Mouse (Mus musculus): ENCODE results near the gene Sel1l3. TPM values are rescaled to one million over a fixed set of nuclear protein-coding genes. Genes with fewer than 3 reads are reported as not detected.

Sel1l3 gene
- polyA plus RNA-seq, 1 experiment from 2014 or later, result 7.8 TPM

DNA sequence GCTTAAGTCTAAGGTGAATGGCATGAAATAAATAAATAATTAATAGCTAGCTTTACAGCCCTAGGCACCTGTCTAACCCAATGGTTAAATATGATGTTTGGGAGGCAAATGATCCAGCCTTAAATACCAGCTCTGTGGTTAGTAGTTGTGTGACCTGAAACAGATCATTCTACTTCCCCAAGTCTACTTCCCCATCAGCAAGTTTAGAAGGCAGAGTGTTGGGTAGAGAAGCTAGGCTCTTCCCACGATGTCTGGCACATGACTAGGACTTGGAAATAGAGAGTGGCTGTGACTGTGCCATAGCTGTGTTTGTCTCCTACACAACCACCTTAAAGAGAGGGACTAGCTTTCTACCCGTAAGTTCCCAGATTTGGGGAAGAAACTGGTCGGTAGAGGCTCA is 18.9 kb downstream of the Sel1l3 start:
- ATAC-seq (ENCODE audit: insufficient read depth, low FRiP score, low read depth), result no peak
- Histone ChIP-seq H3K27me3 (replicated peaks) (no peaks in the 10 kb centered on the region), H3K9ac (no peak overlapping the region), H3K36me3 (no peaks in the 10 kb centered on the region), H3K9me3 (no peaks in the 10 kb centered on the region), H3K4me3 (replicated peaks) (no peak overlapping the region), H3K4me2 (no peak overlapping the region), H3K4me1 (0 out of 2 replicates have a peak, but pooled peaks cover 4% of the 10 kb centered on the region), H3K27ac (no peak overlapping the region)
- WGBS, result 85% methylated on average over 3 of the region's 3 CpGs

DNA sequence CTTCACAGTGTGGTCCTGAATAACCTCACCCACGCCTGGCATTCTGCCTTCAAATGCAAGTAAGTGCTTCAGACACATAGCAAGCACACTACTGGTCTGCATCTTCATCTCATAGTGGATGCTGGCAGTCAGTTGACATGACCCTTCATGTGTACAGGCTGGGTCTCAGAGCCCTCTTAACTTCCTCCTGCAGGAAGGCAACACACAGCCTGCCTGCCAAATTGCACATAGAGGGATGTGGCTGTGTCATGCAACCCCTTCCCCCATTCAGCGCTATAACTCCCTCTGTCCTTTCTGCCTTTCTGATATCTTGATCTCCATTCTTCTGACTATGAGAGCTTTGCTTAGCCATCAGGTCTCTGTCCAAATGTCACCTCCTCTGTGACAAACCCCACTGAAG is 19.3 kb downstream of the Sel1l3 start:
- ATAC-seq (ENCODE audit: insufficient read depth, low FRiP score, low read depth), result no peak
- Histone ChIP-seq H3K9me3 (no peaks in the 10 kb centered on the region), H3K4me1 (0 out of 2 replicates have a peak, but pooled peaks cover 4% of the 10 kb centered on the region), H3K4me2 (no peak overlapping the region), H3K27ac (no peak overlapping the region), H3K27me3 (replicated peaks) (no peaks in the 10 kb centered on the region), H3K9ac (no peak overlapping the region), H3K36me3 (no peaks in the 10 kb centered on the region), H3K4me3 (replicated peaks) (no peak overlapping the region)
- 81% methylated on average over 2 of the region's 2 CpGs for WGBS

DNA sequence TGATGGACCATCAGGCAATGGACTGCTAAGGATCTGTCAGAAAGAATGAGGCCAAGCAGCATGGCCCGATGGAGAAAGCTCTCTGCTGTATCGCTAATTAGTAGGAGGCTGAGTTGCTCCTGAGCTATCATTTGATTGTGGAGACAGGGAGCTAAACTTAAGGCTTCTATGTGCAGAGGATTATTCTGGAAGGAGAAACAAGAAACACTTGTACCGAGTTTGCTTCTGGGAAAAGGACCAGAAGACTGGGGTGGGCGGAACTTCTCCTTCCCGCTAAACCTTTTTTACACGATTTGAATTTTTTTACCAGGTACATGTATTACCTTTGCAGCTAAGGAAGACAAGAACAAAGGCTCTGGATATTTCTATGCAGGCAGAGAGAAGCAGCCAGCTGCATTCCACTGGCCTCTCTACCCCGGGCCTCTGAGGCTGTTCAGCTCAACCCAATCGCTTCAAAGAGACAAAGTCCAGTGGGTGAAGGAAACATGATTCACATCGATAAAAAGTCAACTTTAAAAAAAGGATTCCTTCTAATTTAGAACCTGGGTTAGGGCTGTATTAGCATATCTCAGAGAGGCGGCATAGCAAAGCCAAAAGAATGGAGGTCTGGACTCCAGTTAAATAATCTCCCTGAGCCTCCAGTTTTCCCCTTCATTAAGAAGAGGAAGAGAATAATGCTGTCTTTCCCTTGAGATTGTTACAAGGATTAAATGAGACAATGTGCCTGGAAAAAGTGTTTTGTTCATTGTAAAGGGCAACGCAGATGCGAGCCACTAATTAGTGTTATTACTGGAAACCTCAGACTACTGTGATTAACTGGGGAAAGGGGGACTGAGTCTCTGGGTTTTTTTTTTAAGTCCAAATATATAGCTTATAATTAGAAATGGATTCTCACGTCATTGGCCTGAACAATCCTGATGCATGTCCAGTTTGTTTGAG is 20.4 kb downstream of the Sel1l3 start:
- no peaks in the 10 kb centered on the region for H3K36me3 ChIP-seq
- H3K4me1 ChIP-seq, result 0 out of 2 replicates have a peak, but pooled peaks cover 4% of the 10 kb centered on the region
- ATAC-seq (ENCODE audit: insufficient read depth, low FRiP score, low read depth), result no peak
- WGBS, result 77% methylated on average over 13 of the region's 13 CpGs
- H3K4me3 ChIP-seq (replicated peaks), result no peak overlapping the region
- no peak overlapping the region for H3K9ac ChIP-seq
- no peaks in the 10 kb centered on the region for H3K27me3 ChIP-seq (replicated peaks)
- H3K4me2 ChIP-seq, result no peak overlapping the region
- no peaks in the 10 kb centered on the region for H3K9me3 ChIP-seq
- H3K27ac ChIP-seq, result no peak overlapping the region

DNA sequence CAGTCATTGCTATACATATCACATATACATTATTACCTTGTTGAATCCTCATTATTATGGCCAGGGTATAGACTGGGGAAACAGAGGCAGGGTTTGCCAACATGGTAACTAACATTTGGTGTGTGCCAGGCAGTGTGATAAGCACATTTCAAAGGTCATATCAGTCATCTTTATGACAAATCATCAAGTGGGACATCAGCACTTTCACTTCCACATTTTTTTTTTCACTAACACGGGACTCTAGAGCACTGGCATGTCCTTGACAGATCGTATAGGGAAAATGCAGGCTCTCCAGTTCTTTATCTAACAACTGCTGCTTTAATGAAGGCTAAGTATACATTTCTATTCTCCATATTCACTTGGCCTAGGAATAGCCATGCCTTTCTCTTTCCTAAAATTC is 25.1 kb downstream of the Sel1l3 start:
- Histone ChIP-seq H3K9me3 (no peaks in the 10 kb centered on the region), H3K36me3 (no peaks in the 10 kb centered on the region), H3K4me3 (replicated peaks) (no peak overlapping the region), H3K27me3 (replicated peaks) (no peaks in the 10 kb centered on the region), H3K9ac (no peak overlapping the region), H3K27ac (no peak overlapping the region), H3K4me2 (no peak overlapping the region), H3K4me1 (no peaks in the 10 kb centered on the region)
- 62% methylated on average over 2 of the region's 2 CpGs for WGBS
- ATAC-seq (ENCODE audit: insufficient read depth, low FRiP score, low read depth), result no peak

DNA sequence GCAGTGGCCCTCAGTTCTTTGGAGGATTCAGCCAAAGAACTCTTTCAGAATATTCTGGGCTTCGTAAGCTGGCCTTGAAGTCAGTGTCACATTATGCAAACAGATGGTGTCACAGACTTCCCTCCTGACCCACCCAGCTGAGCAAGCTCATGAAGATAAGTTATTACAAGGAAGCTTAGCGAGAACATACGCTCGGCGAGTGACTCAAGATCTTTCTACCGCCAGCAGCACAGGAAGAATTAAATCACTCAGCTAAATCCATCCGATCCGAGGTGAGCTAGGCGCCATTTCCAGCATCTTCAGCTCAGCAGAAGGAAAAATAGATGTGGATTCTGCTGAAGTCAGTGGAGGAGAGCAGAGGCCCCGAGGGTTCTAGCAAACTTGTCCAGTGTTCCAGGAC is 26.5 kb downstream of the Sel1l3 start:
- H3K36me3 ChIP-seq, result no peaks in the 10 kb centered on the region
- 39% methylated on average over 10 of the region's 10 CpGs for WGBS
- H3K27ac ChIP-seq, result no peak overlapping the region
- no peak overlapping the region for H3K4me3 ChIP-seq (replicated peaks)
- ATAC-seq (ENCODE audit: insufficient read depth, low FRiP score, low read depth), result no peak
- no peaks in the 10 kb centered on the region for H3K27me3 ChIP-seq (replicated peaks)
- H3K4me2 ChIP-seq, result no peak overlapping the region
- H3K9me3 ChIP-seq, result no peaks in the 10 kb centered on the region
- no peaks in the 10 kb centered on the region for H3K4me1 ChIP-seq
- no peak overlapping the region for H3K9ac ChIP-seq

DNA sequence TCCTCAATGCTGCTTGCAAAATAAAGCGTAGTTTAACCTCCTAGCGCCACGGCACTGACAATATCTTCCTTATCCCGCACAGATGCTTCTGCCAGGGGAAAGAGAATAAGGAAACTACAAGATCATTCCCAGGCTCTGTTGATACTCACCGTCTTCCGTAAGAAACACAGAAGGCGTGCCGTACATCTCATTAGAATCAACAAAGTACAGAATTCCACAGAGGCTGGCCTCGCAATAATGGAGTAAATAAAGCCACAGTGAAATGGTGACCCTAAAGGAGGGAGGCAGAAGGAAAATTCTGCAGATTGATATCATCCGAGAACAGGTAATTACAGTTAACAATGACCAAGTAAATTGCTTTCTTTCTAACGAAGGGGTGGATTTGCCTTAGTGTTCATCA is 27.9 kb downstream of the Sel1l3 start:
- H3K9me3 ChIP-seq, result no peaks in the 10 kb centered on the region
- H3K9ac ChIP-seq, result no peak overlapping the region
- H3K4me3 ChIP-seq (replicated peaks), result no peak overlapping the region
- no peak for ATAC-seq (ENCODE audit: insufficient read depth, low FRiP score, low read depth)
- no peaks in the 10 kb centered on the region for H3K36me3 ChIP-seq
- WGBS, result 71% methylated on average over 11 of the region's 11 CpGs
- H3K27ac ChIP-seq, result no peak overlapping the region
- H3K4me1 ChIP-seq, result no peaks in the 10 kb centered on the region
- H3K27me3 ChIP-seq (replicated peaks), result no peaks in the 10 kb centered on the region
- no peak overlapping the region for H3K4me2 ChIP-seq

DNA sequence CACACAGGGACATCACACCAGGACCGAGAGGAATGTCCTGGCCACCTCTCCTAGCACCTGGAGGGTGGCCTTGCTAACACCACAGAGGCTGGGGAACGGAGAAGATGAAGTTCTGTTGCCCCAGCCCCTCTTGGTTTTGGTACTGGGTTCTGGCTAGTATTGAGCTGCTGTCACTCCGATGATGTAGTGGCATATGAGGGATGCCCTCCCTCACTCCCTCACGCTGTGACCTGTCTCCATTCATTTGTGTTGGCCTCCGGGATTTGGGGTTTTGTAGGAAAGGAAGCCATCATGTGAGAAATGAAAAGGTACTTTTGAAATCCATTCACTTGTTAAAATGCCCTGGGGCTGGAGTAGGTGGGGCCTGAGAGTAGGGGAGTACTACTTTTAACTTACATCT is 33.8 kb downstream of the Sel1l3 start:
- Histone ChIP-seq H3K9ac (no peak overlapping the region), H3K4me1 (no peaks in the 10 kb centered on the region), H3K4me3 (replicated peaks) (no peak overlapping the region), H3K36me3 (no peaks in the 10 kb centered on the region), H3K27me3 (replicated peaks) (no peaks in the 10 kb centered on the region), H3K9me3 (no peaks in the 10 kb centered on the region), H3K4me2 (no peak overlapping the region), H3K27ac (no peak overlapping the region)
- WGBS, result 85% methylated on average over 5 of the region's 5 CpGs
- no peak for ATAC-seq (ENCODE audit: insufficient read depth, low FRiP score, low read depth)

DNA sequence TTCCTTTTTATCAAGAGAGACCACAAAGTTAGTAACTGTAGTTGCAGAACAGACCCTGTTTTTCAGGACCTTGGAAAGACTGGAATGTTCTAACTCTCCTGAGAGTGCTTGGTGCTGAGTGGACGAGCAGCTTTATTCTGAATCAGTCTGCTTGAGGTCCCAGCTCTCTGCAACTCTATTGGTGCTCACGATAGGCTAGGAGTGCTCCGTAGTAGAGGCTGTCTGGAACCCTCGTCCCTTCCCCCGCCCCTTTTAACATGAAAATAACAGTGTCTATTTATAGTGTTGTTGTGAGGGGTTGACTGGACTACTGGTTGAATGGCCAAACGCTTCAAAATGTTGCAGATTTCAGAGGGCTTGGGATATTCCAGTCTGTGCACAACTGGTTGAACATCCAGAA is 37.0 kb downstream of the Sel1l3 start:
- H3K27me3 ChIP-seq (replicated peaks), result no peaks in the 10 kb centered on the region
- H3K27ac ChIP-seq, result no peak overlapping the region
- H3K4me2 ChIP-seq, result no peak overlapping the region
- WGBS, result 62% methylated on average over 6 of the region's 6 CpGs
- H3K9me3 ChIP-seq, result no peaks in the 10 kb centered on the region
- no peak overlapping the region for H3K9ac ChIP-seq
- H3K36me3 ChIP-seq, result no peaks in the 10 kb centered on the region
- no peaks in the 10 kb centered on the region for H3K4me1 ChIP-seq
- ATAC-seq (ENCODE audit: insufficient read depth, low FRiP score, low read depth), result no peak
- H3K4me3 ChIP-seq (replicated peaks), result no peak overlapping the region

DNA sequence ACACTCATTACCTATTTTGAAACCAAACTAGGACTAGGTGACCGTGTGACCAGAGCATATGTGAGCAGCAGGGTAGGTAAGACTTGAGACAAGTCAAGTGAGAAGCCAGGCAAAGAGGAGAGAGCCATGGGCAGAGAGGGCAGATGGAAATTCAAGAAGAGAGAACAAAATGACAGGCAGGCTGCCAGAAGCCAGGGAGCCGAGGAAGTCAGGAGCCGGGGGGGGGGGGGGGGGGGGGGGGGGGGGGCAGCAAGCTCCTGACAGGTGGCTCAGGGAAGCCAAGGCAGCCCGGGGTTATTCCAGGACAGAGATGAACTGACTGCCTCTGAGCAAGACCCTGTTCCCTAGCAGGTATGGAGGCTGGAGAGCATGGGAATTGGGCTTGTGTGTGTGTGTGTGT is 37.7 kb downstream of the Sel1l3 start:
- Histone ChIP-seq H3K9ac (no peak overlapping the region), H3K9me3 (no peaks in the 10 kb centered on the region), H3K4me2 (no peak overlapping the region), H3K4me1 (no peaks in the 10 kb centered on the region), H3K27me3 (replicated peaks) (no peaks in the 10 kb centered on the region), H3K27ac (no peak overlapping the region), H3K36me3 (no peaks in the 10 kb centered on the region), H3K4me3 (replicated peaks) (no peak overlapping the region)
- 69% methylated on average over 2 of the region's 4 CpGs for WGBS
- ATAC-seq (ENCODE audit: insufficient read depth, low FRiP score, low read depth), result no peak

DNA sequence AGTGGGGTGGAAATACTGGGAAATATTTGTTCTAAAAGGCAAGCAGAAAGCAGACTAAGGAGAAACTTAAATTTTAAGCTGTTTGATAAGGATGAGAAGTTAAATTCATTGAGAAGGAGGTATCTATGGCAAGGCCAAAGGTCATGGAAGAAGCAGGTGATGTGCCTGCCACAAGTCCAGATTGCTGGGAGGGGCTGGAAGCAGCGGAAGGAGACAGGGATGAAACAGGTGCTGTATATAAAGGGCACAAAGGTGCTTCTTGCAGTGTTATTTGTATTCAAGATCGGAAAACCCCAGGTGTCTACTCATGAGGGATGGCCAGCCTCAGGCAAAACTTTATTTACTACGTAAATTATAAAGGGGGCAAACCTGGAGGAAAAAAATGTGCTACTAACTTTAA is 38.5 kb downstream of the Sel1l3 start:
- Histone ChIP-seq H3K27ac (no peak overlapping the region), H3K4me2 (no peak overlapping the region), H3K36me3 (no peaks in the 10 kb centered on the region), H3K9me3 (no peaks in the 10 kb centered on the region), H3K4me3 (replicated peaks) (no peak overlapping the region), H3K4me1 (no peaks in the 10 kb centered on the region), H3K27me3 (replicated peaks) (no peaks in the 10 kb centered on the region), H3K9ac (no peak overlapping the region)
- ATAC-seq (ENCODE audit: insufficient read depth, low FRiP score, low read depth), result no peak
- WGBS, result 87% methylated on average over 3 of the region's 3 CpGs

DNA sequence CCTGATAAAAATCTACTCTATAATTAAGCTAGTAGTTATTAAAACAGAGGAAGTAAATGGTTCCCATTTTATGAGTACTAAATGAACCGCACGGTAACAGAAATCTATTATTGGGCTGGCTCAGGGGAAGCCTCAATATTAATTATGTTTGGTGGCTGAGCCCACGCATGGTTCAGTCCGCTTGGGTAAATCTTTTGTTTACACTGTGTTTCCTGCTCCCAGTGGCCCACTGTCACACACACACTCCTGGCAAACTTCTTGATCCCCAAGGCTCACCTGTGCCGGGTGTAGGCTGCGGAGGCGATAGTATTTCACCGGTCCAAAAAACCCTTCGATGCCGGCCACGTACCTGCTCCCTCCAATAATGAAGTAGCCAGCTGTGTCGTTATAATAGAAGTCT is 39.3 kb downstream of the Sel1l3 start:
- H3K9ac ChIP-seq, result no peak overlapping the region
- no peak for ATAC-seq (ENCODE audit: insufficient read depth, low FRiP score, low read depth)
- no peaks in the 10 kb centered on the region for H3K9me3 ChIP-seq
- no peaks in the 10 kb centered on the region for H3K27me3 ChIP-seq (replicated peaks)
- no peak overlapping the region for H3K27ac ChIP-seq
- WGBS, result 82% methylated on average over 12 of the region's 12 CpGs
- H3K4me1 ChIP-seq, result no peaks in the 10 kb centered on the region
- H3K36me3 ChIP-seq, result no peaks in the 10 kb centered on the region
- no peak overlapping the region for H3K4me2 ChIP-seq
- H3K4me3 ChIP-seq (replicated peaks), result no peak overlapping the region

DNA sequence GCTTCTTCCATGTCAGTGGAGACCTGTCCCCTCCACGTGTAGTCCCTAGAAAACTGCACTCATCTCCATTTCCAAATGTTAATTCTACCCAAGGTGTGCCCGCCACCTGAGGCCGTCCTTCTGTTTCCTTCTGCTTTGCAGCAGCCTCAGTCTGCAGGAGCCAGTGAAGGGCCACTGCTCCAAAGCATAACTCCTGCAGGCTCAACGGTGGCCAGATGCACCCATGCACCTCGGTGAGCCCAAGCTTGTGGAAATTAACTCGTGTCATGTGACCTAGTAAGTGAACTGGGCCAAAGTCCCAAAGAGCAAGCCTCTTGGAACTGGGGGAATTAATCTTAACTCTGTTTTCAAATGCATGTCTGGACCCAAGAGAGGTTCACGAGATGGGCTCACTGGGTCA is 40.8 kb downstream of the Sel1l3 start:
- ATAC-seq (ENCODE audit: insufficient read depth, low FRiP score, low read depth), result no peak
- WGBS, result 76% methylated on average over 7 of the region's 7 CpGs

More for the DNA sequence above, 40.8 kb downstream of the Sel1l3 start:
- no peaks in the 10 kb centered on the region for H3K36me3 ChIP-seq
- H3K4me3 ChIP-seq (replicated peaks), result no peak overlapping the region
- no peaks in the 10 kb centered on the region for H3K4me1 ChIP-seq
- no peak overlapping the region for H3K4me2 ChIP-seq
- H3K27me3 ChIP-seq (replicated peaks), result no peaks in the 10 kb centered on the region
- no peak overlapping the region for H3K27ac ChIP-seq
- no peaks in the 10 kb centered on the region for H3K9me3 ChIP-seq
- no peak overlapping the region for H3K9ac ChIP-seq
